Mouse (Mus musculus): ENCODE data around the gene Slc9a1.

Gene Slc9a1

GRCm38 (mm10) chr4:133374011-133374410, 4.5 kb downstream of the Slc9a1 start:
- DNase-seq (ENCODE audit: low spot score) = no peak

DNA sequence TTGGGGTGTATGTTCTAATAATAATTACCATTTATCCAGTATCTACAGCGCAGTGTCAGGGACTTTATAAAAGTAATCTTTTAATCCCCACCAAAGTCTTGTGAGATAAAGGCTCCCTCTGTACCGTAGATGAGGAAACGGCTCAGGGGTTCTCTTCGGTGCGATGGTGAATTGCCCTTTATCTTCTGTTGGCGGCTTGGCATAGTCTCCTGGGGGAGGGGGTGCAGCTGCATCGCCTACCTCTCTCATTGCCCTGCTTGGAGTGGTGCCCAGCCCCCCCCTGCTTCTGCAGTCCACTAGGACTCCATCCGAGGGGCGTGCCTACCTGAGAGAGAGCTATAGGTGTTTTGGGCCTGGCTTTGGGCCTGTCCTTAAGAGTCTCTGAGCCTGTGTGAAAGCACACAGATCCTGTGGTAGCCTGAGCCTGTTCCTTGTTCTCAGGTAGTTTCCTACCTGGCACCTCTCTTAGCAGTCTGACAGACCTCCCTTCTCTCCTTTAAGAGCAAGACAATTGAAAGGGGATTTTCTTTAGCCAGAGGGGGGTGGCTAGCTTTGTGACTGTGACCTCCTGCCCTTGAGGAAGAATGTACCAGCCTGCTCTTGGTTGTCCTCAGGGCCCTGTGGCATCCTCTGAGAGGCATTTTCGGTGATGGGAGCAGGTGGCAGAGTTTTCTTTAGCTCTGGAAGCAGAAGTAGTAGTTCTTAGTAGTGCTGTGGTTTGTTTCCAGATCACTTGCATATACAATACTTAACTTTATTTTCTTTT, 6.5 kb downstream of the Slc9a1 start:
- no peak for DNase-seq (ENCODE audit: low spot score)

DNA sequence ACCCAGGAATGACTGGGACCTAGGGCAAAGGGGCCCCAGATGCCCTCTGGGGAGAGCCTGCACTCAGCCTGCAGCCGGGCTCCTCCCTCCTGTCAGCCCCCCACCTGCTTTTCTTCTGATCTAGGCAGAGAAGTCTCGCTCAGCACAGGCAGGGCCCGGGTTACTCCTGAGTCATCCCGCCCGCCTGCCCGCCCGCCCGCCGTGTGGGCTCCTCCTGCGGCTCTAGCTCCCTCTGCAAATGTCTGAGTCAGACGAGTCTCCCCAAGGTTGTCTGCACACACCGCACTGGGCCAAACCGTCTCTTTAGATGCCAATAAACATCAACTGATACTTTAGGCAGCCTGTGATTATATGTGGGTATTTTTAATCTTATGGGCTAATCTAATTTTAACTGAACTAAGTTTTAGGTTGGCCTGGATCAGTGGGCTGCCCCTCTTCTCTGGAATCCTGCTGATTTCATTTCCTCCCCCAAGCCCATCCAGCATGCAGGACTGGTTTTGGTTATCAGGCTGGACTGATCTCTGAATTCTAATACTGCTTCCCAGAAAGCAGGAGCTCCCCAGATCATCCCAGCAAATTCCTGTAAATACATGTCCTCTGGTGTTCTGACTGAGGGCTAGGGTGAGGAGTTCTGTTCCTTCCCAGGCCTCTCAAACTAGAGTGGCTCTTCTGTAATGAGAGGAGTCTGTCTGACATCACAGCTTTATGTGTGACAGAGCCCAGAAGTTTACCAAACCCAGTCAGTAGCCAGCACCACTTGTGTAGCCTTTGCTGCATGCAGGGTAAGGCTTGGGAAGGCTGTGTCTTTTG, 8.9 kb downstream of the Slc9a1 start:
- DNase-seq (ENCODE audit: low spot score) = peak; percentile 20

- no peak for DNase-seq (ENCODE audit: low spot score)
These were observed 9.5 kb downstream of the Slc9a1 start for GRCm38 (mm10) chr4:133379046-133379347.

GRCm38 (mm10) chr4:133379861-133380260, 10.4 kb downstream of the Slc9a1 start:
- no peak for DNase-seq (ENCODE audit: low spot score)

GRCm38 (mm10) chr4:133380532-133380931, 11.0 kb downstream of the Slc9a1 start:
- DNase-seq (ENCODE audit: low spot score) = no peak

- no peak for DNase-seq (ENCODE audit: low spot score)
These were observed 11.6 kb downstream of the Slc9a1 start for GRCm38 (mm10) chr4:133381141-133381540.

DNA sequence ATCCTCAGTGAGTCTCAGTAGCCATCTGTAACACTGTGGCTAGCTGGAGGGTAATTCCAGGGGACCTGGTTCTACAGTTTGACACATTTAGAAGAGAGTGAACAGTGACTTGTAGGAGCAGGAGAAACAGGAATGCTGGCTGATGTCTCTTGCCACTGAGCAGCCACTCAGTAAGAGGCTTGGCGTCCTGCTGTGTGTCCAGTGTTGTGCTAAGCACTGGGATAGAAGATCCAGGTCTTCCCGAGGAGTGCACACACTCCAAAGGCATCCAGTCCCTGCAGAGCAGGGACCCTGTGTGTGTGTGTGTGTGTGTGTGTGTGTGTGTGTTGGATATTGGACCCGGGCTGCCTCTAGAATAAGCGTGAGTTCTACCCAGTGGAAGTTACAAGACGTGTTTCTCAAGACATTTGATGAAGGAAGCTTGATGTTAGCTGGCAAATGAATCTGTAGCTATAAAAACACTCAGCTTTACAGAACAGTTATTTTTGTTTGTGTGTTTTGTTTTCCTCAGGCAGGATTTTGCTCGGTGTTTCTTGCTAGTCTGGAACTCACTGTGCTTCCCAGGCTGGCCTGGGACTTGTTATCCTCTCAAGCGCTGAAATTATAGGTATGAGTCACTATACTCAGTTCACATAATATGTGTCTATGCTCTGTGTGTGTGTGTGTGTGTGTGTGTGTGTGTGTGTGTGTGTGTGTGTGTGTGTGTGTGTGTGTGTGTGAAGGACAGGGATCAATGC, 16.7 kb downstream of the Slc9a1 start:
- DNase-seq (ENCODE audit: low spot score) = no peak

DNA sequence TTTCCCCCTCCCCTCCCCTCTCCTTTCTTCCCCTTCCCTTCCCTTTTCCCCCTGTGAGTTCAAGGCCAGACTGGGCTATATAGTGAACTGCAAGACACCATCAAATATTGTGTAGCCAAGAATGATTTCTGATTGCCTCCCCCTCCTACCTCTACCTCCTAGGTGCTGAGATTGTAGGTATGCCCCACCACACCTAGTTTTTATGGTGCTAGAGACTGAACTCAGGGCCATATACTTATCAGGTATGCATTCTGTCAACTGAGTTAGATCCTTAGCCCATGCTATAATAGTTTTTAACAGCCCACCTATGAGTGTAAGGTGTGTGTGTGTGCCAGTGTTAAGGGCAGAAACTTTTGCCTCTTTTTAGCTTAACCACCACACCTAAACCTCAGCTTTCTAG, 17.5 kb downstream of the Slc9a1 start:
- DNase-seq (ENCODE audit: low spot score) = no peak

DNA sequence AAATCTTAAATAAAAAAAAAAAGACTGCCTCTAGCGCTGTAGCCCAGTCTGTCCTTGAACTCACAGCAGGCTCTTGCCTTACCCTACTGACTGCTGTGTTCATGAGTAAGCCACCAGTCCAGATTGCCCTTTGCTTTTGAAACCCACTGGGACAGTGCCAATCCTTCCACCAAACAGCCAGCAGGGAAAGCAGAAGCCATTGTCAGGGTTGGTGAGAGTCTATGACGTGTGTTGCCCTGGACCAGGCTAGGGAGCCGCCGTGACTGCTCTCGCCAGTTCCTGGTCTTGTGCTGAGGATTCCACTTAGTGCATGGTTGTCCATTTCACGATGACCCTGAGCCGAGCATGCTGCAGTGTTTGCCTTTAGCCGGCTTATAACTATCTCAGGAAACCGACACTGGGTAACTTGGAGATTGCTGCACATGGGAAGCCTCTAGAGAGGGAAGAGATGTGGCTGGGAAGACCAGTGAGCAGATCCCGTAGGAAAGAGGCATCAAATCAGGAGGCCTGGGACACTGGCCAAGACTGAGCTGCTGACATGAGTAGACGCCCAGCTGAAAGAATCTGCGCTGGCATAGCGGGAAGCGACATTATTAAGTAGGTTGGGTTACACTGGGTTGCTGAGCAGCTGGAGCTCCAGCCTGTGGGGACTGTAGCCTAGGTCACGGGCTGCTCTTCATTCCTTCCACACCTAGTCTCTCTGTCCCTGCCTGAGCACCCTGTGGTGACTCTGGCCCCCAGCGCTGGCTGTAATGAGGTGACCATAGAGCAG, 19.5 kb downstream of the Slc9a1 start:
- no peak for DNase-seq (ENCODE audit: low spot score)

DNA sequence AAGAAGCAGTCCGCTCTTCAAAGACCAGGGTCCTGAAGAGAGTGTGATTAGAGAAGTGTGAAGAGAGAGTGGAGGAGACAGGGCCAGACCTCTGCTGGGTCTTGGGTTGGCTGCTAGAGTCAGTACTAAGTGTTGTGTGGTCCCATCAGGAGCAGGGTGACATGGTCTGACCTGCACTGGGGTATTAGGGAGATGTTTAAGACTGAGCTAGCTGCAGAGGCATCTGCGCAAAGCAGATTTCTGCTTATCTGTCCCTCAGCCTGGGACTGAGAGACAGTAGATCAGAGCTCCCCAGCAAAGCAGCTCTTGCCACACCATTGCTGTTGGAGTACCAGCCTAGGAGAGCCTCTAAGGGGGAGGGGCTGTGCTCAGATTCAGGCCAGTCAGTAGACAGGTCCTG, 20.5 kb downstream of the Slc9a1 start:
- no peak for DNase-seq (ENCODE audit: low spot score)

DNA sequence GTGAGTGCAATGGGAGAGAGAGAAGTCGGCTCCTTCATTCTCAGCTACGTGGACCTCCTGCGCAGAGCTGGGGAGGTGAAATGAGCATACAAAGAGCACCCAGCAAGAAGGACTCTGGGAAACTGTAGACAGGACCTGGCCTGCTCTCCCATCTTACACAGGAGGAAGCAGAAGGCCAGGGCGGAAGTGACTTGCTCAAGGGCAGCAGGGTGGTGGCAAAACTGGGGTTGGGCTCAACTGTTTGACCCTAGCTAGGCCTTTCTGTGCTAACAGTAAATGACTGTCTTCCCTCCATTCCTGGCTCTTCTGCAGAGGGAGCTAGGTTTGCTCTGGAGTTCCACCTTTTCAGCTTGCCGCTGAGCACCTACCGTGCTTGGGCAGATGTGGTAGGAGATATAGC, 21.1 kb downstream of the Slc9a1 start:
- DNase-seq (ENCODE audit: low spot score) = no peak

DNA sequence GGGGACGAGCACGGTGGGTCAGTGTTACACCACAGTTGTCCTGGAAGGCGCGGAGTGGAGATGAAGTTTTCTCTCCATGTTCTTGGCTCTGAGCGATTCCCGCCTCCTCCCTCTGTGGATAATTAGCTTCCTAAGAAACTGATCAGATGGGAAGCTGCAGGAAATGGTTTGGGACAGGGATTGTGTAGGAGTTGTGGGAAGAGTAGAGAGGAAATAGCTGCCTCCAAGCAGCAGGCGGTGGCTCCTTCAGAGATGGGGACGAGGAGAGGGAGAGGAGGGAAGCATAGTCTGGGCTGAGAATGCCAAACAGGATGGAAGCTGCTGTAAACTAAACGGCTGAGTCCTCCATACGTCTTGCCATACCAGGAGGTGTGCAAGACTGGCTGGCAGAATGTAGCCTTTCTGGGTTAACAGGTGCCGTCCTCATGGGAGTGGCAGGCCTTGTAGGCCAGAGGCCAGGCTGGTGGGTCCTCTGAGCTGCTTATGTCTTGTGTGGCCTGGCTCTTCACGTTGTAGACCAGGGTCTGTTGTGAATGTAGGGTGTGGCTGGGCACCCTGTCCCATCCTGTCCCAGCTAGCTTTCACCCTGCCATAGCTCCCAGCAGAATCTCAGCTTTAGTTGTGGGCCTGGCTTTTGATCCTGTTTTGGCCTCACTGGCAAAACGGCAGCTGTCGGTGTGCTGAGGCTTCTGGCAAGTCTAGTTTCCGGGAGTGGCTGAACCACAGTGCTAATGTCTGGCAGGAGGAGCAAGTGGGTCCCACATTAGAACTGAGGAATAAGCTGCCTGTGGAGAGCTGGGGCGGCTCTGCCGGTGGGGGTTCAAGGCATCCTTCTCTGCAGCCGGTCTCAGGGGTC, 21.9 kb downstream of the Slc9a1 start:
- DNase-seq (ENCODE audit: low spot score) = no peak

DNA sequence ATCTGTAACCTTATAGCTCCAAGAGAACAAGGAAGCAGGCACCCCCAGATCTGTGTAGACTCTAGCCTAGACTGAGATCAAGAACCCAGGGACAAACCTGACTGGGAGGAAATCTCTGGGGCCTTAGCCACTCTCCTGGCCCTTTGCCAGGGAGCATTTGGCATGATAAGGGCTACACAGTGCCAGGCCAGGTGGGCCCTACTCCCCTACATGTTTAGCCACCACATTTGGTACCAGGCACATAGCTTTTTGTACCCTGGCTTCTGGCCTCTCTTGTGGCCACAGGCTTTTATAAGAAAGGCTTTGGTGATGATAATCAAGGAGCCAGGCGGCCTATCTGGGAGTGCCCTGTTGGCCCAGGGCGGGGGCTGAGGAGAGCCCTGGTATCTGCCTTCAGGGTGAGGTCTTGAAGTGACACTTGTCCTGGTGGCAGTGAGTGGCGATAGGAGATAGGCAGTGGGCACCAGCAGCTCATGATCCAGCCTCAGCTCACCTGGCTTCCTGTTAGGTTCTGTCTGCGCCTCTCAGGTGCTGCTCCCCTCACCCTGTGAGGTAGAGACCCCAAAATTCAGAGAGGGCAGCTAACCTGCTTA, 25.6 kb downstream of the Slc9a1 start:
- DNase-seq (ENCODE audit: low spot score) = no peak

DNA sequence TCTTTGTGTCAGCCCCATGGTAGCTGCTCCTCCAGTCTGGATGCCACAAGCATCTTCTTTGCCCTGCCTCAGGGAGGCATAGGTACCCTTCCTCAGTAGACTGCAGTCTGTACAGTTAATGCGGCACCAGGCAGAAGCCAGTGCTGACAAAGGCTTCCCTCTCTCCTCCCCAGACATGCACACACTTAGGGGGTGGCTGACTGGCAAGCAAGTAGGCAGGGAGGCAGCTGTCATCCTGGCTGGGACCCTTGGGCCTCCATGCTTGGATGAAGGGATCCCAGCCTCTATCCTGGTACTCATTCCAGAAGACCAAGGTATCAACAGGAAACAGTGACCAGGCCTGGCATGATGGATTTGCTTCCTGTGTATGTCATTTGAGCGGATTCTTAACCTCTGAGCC, 26.6 kb downstream of the Slc9a1 start:
- no peak for DNase-seq (ENCODE audit: low spot score)

DNA sequence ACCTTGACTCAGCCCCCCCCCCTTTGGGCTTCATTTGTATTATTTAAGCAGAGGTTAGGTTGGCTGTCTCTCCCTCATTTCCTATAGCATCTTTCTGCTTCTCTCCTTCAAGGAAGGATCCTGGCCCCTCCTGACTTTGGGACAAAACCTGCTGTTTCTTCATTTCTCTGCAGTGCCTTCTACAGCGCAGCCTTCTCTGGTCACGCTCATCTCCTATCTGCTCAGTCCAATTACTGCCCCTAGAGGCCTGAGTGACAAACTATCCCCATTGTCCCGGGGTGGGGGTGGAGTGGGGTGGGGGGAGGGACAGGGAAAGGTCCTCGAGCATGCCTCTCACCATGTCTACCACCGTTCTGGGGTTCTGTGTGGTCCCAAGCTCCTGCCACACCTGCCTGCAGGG, 27.8 kb downstream of the Slc9a1 start:
- DNase-seq (ENCODE audit: low spot score) = no peak

- DNase-seq (ENCODE audit: low spot score) = no peak
These were observed 28.5 kb downstream of the Slc9a1 start for GRCm38 (mm10) chr4:133397961-133398360.

DNA sequence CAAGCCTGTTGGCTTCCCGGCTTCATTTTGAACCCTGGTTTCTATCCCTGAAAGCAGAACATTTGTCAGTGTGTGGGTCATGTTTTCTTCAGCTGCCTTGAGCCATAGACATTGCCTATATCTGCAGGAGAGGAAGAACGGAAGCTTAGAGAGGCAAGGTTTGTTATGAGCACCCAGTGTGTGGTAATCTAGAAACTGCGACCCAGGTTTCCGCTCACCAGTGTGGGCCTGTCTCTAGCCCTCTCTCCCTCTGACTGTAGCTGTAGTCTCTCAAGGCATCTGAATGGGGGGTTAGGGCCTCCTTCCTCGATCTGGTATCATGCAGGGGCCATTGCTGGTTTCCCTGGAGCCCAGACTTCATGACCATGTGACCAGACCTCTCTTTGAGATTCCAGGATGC, 29.1 kb downstream of the Slc9a1 start:
- no peak for DNase-seq (ENCODE audit: low spot score)

- no peak for DNase-seq (ENCODE audit: low spot score)
These were observed 30.0 kb downstream of the Slc9a1 start for GRCm38 (mm10) chr4:133399509-133399908.

DNA sequence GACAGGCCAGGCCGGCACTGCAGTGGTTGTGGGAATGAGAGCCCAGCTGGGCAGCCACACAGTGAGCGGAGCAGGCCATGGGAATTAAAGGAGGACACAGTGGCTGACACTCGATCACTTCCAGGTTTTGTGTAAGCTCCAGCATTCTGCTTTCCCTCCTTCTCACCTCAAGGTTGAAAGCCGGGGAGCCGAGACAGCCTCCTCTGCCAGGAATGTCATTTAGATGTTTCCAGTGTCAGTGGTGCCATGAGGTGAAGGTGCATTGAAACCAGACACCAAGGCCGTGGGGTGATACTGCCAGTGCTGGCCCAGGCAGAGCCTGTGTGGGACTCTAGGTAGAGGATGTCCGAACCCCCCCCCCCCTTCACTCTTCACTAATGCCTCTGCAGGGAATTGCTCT, 30.6 kb downstream of the Slc9a1 start:
- DNase-seq (ENCODE audit: low spot score) = no peak

GRCm38 (mm10) chr4:133402011-133402410, 32.5 kb downstream of the Slc9a1 start:
- no peak for DNase-seq (ENCODE audit: low spot score)

Measured in T-cell, adult 2 months (primary cell).